Mouse (Mus musculus): ENCODE measurements around the gene Slc9b1.

The Slc9b1 gene
- long read RNA-seq, experiment 1, result 0 reads
- long read RNA-seq, experiment 2, result 0 reads

GRCm38 (mm10) chr3:135347739-135348264, at the start of gene Slc9b1:
Slc9b1 (plus strand) TSS chr3:135348029.
- intact Hi-C loops (cut with DNase I), result no loop called here

- intact Hi-C loops (cut with DNase I), result loop anchor here (10.0 kb wide), 1 partner anchor 206 kb away; no protein-coding TSS in a partner anchor
Observed at GRCm38 (mm10) chr3:135298560-135298959, 49.3 kb upstream of the Slc9b1 start.

- intact Hi-C loops (cut with DNase I), result no loop called here
Observed at GRCm38 (mm10) chr3:135300081-135300480, 47.7 kb upstream of the Slc9b1 start.

- intact Hi-C loops (cut with DNase I), result no loop called here
Observed at GRCm38 (mm10) chr3:135304060-135304459, 43.8 kb upstream of the Slc9b1 start.

GRCm38 (mm10) chr3:135304566-135304965, 43.3 kb upstream of the Slc9b1 start:
- intact Hi-C loops (cut with DNase I), result no loop called here

GRCm38 (mm10) chr3:135307411-135308259, 40.2 kb upstream of the Slc9b1 start, which contains the start of gene Slc9b2:
Slc9b2 (plus strand) TSS chr3:135307700.
- intact Hi-C loops (cut with DNase I), result no loop called here

GRCm38 (mm10) chr3:135312916-135313491, 34.8 kb upstream of the Slc9b1 start:
- intact Hi-C loops (cut with DNase I), result no loop called here

- intact Hi-C loops (cut with DNase I), result no loop called here
Observed at GRCm38 (mm10) chr3:135313727-135314126, 34.1 kb upstream of the Slc9b1 start.

GRCm38 (mm10) chr3:135314811-135315210, 33.0 kb upstream of the Slc9b1 start:
- intact Hi-C loops (cut with DNase I), result no loop called here

GRCm38 (mm10) chr3:135315720-135316425, 32.0 kb upstream of the Slc9b1 start:
- intact Hi-C loops (cut with DNase I), result no loop called here

- intact Hi-C loops (cut with DNase I), result no loop called here
Observed at GRCm38 (mm10) chr3:135318331-135318730, 29.5 kb upstream of the Slc9b1 start.

GRCm38 (mm10) chr3:135324354-135324753, 23.5 kb upstream of the Slc9b1 start:
- intact Hi-C loops (cut with DNase I), result no loop called here

- intact Hi-C loops (cut with DNase I), result loop anchor here (5.0 kb wide), 1 partner anchor 35 kb away; no protein-coding TSS in a partner anchor
Observed at GRCm38 (mm10) chr3:135327176-135327575, 20.7 kb upstream of the Slc9b1 start.

GRCm38 (mm10) chr3:135327601-135328000, 20.2 kb upstream of the Slc9b1 start:
- intact Hi-C loops (cut with DNase I), result loop anchor here (5.0 kb wide), 1 partner anchor 35 kb away; no protein-coding TSS in a partner anchor

- intact Hi-C loops (cut with DNase I), result loop anchor here (5.0 kb wide), 1 partner anchor 36 kb away; no protein-coding TSS in a partner anchor
Observed at GRCm38 (mm10) chr3:135328560-135328959, 19.3 kb upstream of the Slc9b1 start.

GRCm38 (mm10) chr3:135332691-135333090, 15.1 kb upstream of the Slc9b1 start:
- intact Hi-C loops (cut with DNase I), result no loop called here

GRCm38 (mm10) chr3:135333763-135334162, 14.1 kb upstream of the Slc9b1 start:
- intact Hi-C loops (cut with DNase I), result no loop called here

- intact Hi-C loops (cut with DNase I), result no loop called here
Observed at GRCm38 (mm10) chr3:135349022-135349421, 1.2 kb downstream of the Slc9b1 start.

- intact Hi-C loops (cut with DNase I), result no loop called here
Observed at GRCm38 (mm10) chr3:135351857-135352256, 4.0 kb downstream of the Slc9b1 start.

- intact Hi-C loops (cut with DNase I), result no loop called here
Observed at GRCm38 (mm10) chr3:135357394-135357793, 9.6 kb downstream of the Slc9b1 start.

- intact Hi-C loops (cut with DNase I), result no loop called here
Observed at GRCm38 (mm10) chr3:135375836-135376235, 28.0 kb downstream of the Slc9b1 start.
